Mouse (Mus musculus) lung, postnatal 0 days (tissue): Measurements from ENCODE around the gene Rnf182.

Source experiments
- CTCF ChIP-seq: IDR thresholded peaks from 2 replicates; pipeline ENCODE4 v1.5.1; 2016; ENCODE audit warnings: antibody characterized with exemption, mild to moderate bottlenecking
- EP300 ChIP-seq: IDR thresholded peaks from 2 replicates; pipeline ENCODE4 v1.6.1; 2016; ENCODE audit warnings: antibody characterized with exemption, mild to moderate bottlenecking, control low read depth

DNA sequence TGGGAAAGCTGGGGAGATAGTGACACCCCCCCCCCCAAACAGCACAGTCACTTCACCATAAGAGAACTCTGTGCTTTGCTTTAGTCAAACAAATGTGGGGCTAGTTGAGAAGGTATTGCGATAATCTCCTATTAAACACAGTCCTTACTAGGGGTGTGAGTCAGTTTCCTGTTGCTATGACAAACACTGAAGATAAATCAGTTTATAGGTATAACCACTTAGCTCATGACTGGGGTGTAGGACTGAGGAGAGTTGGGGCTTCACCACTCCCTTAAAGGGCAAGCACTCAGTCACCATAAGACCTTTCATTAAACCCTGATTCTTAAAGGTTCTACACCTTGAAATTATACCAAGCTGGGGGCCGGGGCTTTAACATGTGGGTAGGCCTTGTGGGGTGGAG is 13.1 kb upstream of the Rnf182 start:
- no peak for TF ChIP-seq CTCF
- no peak for TF ChIP-seq EP300
